Mouse (Mus musculus) limb, embryonic 13.5 days (tissue): ENCODE measurements around the gene Ahsa2. TPM values are rescaled to one million over a fixed set of nuclear protein-coding genes. Genes with fewer than 3 reads are reported as not detected.
A peak's percentile ranks its signal among the peaks of the same experiment; 100 is the strongest.
"Not testable (repeated sequence)": the region's sequence is repeated elsewhere in the genome, so short reads cannot be mapped to it uniquely, and the experiment has no call there.

ENCODE experiments used
- ATAC-seq: fragments of 200-750 bp; cut with Nextera tagmentation; 2 replicates; pipeline ENCODE4 v1.8.0; 2017; ENCODE audit warnings: low read depth, moderate number of reproducible peaks, moderate TSS enrichment; ENCODE audit not compliant: low FRiP score
- H3K27ac ChIP-seq: fragments of 300-500 bp; sonication (generic); 2 replicates; pipeline ENCODE4 v1.5.1; 2015; ENCODE audit warnings: inconsistent platforms, mild to moderate bottlenecking, moderate library complexity
- H3K27me3 ChIP-seq: fragments of 300-500 bp; sonication (generic); 2 replicates; pipeline ENCODE4 v1.6.1; 2015; ENCODE audit warnings: mild to moderate bottlenecking, inconsistent platforms
- H3K36me3 ChIP-seq: fragments of 300-500 bp; sonication (generic); 2 replicates; pipeline ENCODE4 v1.6.1; 2015; ENCODE audit warnings: inconsistent platforms, mild to moderate bottlenecking, moderate library complexity
- H3K4me1 ChIP-seq: fragments of 300-500 bp; sonication (generic); 2 replicates; pipeline ENCODE4 v1.6.1; 2015; ENCODE audit warnings: inconsistent platforms
- H3K4me2 ChIP-seq: fragments of 300-500 bp; sonication (generic); replicated peaks from 2 replicates; pipeline ENCODE4 v1.6.1; 2015; ENCODE audit warnings: inconsistent platforms, mild to moderate bottlenecking, moderate library complexity
- H3K4me3 ChIP-seq: fragments of 300-500 bp; sonication (generic); 2 replicates; pipeline ENCODE4 v1.5.1; 2015; ENCODE audit warnings: moderate library complexity, mild to moderate bottlenecking, inconsistent platforms
- H3K9ac ChIP-seq: fragments of 300-500 bp; sonication (generic); 2 replicates; pipeline ENCODE4 v1.6.1; 2015; ENCODE audit warnings: mild to moderate bottlenecking, inconsistent platforms
- H3K9me3 ChIP-seq: fragments of 300-500 bp; sonication (generic); 2 replicates; pipeline ENCODE4 v1.6.1; 2016; ENCODE audit warnings: inconsistent platforms
- WGBS: fragments of 180-500 bp; shearing (Covaris S2); methylation state at CpG from one replicate; pipeline ENCODE4 v1.1.7; 2015; 5-methylcytosine and 5-hydroxymethylcytosine counted together
- polyA plus RNA-seq: library from polyadenylated mRNA; unstranded; fragments of >200 nt; fragmentation: Nextera tagmentation; extraction: Ambion mirVana; gene quantifications from 2 replicates; pipeline ENCODE4 v1.2.1, GENCODE M21; 2015

Gene Ahsa2
- polyA plus RNA-seq = 101 and 108 TPM in 2 replicates

DNA sequence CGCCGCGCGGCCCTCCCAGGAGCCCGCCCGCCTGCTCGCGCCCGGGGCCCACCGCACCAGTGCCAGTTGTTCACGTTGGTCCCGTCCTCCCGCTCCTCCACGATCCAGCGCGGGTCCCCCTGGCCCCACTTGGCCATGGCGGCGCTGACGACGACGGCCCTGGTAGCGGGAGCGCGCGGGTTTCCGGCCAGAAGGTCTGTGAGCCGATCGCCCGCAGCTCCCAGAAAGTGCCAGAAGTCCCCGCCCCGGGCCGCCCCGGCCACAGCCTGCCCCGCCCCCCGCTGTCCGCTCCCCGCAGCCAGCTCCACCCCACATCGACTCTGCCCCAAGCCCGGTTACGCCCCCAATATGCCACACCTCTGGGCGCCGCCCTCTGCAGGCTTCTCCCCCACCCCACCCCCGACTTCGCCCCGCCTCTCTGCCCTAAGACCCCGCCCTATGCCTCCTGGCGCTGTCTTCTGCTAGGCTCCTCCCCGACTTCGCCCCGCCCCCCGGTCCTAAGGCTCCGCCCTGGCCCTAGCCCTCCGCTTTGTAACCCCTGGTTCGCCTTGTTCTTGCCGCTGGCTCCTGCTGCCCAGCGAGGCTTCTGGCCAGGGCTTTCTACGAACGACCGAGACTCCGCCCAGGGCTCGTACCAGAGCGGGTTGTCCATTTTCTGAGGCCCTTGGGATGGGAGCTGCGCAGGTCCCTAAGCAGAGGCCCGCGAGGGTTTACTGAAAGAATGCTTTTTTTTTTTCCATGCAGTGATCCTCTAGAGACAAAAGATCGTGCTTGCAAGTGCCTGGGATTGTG lies at the start of gene Ahsa2:
Gene Ahsa2, minus strand, starts transcription at position 313 of the 792 bp plus-strand sequence.
- ATAC-seq = peak; percentile 96
- Histone ChIP-seq H3K9ac (peak within 1 kb of the TSS; percentile 93), H3K27ac (peak within 1 kb of the TSS; percentile 95), H3K36me3 (peaks cover 29% of the 10 kb centered on the region), H3K4me1 (peaks cover 23% of the 10 kb centered on the region), H3K4me3 (peak within 1 kb of the TSS; percentile 84), H3K4me2 (peak within 1 kb of the TSS; percentile 79), H3K9me3 (no peaks in the 10 kb centered on the region), H3K27me3 (no peaks in the 10 kb centered on the region)
- WGBS = under 1% methylated on average over 59 of the region's 66 CpGs

DNA sequence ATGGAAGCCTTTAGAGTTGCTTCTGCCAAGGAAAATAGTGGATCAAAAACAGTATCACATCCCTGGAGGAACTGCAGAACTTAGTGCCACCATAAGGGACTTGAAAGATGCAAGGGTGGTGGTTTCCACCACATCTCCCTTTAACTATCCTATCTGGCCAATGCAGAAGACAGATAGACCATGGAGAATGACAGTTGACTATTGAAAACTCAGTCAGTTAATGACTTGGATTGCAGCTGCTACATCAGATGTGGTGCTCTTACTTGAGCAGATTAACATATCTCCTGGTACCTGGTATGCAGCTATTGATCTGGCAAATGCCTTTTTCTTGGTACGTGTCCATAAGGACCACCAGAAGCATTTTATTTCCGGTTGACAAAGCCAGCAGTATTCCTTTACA lies 39.6 kb upstream of the Ahsa2 start:
- no peaks in the 10 kb centered on the region for H3K9me3 ChIP-seq
- H3K9ac ChIP-seq = no peak overlapping the region
- ATAC-seq = no peak
- H3K27me3 ChIP-seq = no peaks in the 10 kb centered on the region
- no peak overlapping the region for H3K4me2 ChIP-seq
- WGBS = 91% methylated on average over 2 of the region's 2 CpGs
- no peak overlapping the region for H3K4me3 ChIP-seq
- H3K4me1 ChIP-seq = no peaks in the 10 kb centered on the region
- no peaks in the 10 kb centered on the region for H3K36me3 ChIP-seq
- H3K27ac ChIP-seq = no peak overlapping the region

DNA sequence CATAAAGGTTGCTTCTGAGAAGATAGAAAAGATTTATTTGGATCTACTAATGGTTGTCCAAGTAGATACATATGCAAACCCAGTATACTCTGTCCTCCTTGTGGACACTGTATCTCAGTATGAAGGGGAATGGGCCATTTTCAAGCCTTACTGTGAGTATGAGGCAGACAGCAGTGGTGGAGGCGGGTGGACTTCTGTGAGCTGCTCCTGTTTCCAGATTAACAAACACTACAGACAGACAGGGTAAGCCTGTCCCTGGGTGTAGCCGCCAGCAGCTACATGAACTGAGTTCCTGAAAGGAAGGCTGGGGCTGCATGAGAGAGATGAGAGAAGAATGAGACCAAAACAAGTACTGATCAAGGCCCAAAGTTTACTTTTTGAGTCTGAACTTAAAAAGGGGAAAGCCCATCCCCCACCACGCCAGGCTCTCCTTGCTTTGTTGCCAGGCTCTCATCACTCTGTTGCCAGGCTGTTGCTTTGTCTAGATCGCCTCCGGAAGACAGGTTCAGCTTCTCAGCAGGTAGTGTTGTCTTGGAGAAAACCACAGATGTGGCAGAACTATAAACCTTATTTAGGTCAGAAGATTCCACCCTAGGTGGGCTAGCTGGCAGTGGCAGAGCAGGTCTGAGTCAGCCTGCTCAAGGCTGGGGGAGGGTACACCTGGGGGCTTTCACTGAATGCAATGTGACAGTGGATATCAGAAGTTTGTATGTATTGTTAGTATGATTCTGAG lies 22.8 kb upstream of the Ahsa2 start, which contains the start of gene 1700093K21Rik:
Gene 1700093K21Rik, minus strand, starts transcription at position 683 of the 733 bp plus-strand sequence.
- H3K4me1 ChIP-seq = no peaks in the 10 kb centered on the region
- no peak within 1 kb of the TSS for H3K27ac ChIP-seq
- no peak for ATAC-seq
- no peaks in the 10 kb centered on the region for H3K36me3 ChIP-seq
- no peaks in the 10 kb centered on the region for H3K9me3 ChIP-seq
- no peaks in the 10 kb centered on the region for H3K27me3 ChIP-seq
- 50% methylated on average over 5 of the region's 5 CpGs for WGBS
- H3K4me2 ChIP-seq = no peak within 1 kb of the TSS
- H3K9ac ChIP-seq = no peak within 1 kb of the TSS
- H3K4me3 ChIP-seq = no peak within 1 kb of the TSS

DNA sequence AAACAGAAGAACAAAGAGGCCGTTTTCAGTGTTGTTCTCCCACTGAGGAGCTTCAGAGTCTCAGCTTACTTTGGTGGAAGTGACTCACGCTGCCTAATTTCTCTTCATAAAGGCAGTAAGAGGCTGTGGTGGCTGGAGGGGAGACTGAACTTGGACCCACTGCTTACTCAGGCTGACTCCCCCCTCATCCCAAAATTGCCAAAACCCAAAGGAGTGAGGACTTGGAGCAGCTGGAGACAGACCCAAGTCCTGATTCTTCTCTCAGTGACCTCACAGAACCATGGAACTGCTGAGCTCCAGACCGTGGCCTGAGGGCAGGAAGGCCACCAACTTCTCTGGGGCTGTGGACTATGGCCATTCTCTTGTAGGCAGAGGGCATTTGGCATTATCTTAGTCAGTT lies 21.2 kb upstream of the Ahsa2 start:
- Histone ChIP-seq H3K27me3 (no peaks in the 10 kb centered on the region), H3K27ac (no peak overlapping the region), H3K4me3 (no peak overlapping the region), H3K9ac (no peak overlapping the region), H3K9me3 (no peaks in the 10 kb centered on the region), H3K36me3 (no peaks in the 10 kb centered on the region), H3K4me2 (no peak overlapping the region), H3K4me1 (no peaks in the 10 kb centered on the region)
- 76% methylated on average over 3 of the region's 3 CpGs for WGBS
- ATAC-seq = no peak

DNA sequence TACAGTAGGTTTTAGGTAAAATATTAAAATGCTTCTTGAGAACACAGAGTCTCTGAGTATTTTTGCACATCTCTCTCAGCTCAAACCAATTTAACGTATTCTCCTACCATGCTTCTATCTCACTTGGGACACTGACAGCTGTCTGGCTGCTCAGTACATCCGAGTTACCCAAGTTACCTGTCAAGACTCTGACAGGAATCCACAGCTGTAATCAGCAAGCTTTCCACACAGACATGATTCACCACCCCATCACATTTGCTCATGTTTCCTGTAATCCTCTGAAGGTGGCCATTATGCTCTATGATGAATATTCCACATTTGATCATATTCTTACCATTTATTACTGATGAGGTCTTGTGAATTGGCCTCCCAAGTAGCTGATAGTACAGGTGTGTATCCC lies 17.5 kb upstream of the Ahsa2 start:
- no peak overlapping the region for H3K4me3 ChIP-seq

DNA sequence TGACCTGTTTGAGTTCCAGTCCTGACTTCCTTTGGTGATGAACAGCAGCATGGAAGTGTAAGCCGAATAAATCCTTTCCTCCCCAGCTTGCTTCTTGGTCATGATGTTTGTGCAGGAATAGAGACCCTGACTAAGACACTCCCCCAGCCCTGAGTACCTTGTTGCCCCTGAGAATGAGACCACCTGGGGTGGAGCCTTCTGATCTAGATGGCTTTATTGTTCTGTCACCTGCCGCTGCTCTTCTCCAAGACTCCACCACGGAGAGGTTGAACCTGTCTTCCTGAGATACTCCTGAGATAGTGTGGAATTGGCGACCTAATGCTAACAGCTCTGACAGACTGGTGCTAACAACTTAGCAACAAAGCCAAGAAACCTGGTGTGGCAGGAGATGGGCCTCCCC lies 17.0 kb upstream of the Ahsa2 start:
- H3K4me3 ChIP-seq, H3K4me1 ChIP-seq, H3K4me2 ChIP-seq, H3K27me3 ChIP-seq, H3K27ac ChIP-seq, H3K9me3 ChIP-seq, H3K9ac ChIP-seq, ATAC-seq, H3K36me3 ChIP-seq: not testable (repeated sequence)
- 51% methylated on average over 4 of the region's 4 CpGs for WGBS

More for the DNA sequence above, 17.5 kb upstream of the Ahsa2 start:
- 84% methylated on average over 2 of the region's 2 CpGs for WGBS
- Histone ChIP-seq H3K9me3 (no peaks in the 10 kb centered on the region), H3K4me2 (no peak overlapping the region), H3K9ac (no peak overlapping the region), H3K4me1 (no peaks in the 10 kb centered on the region), H3K27ac (no peak overlapping the region), H3K27me3 (no peaks in the 10 kb centered on the region), H3K36me3 (no peaks in the 10 kb centered on the region)
- no peak for ATAC-seq

DNA sequence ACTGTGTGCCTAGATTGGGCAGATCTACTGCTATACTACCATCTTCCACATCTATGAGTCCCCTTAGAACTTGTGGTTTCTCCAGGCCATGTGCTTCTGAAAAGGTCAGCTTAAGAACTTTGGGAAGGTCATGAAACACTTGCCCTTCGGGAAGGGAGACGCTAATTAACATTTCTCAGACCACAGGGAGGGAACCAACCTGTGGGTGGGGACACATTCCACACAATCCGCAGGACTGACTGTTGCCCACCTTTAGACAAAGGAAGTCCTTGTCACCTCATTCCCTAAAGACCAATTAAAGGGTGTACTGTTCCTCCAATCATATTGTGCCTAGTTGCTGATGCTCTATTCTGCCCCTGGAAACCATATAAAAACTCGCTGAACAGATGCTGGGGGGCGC lies 7.0 kb upstream of the Ahsa2 start:
- H3K9ac ChIP-seq, H3K4me1 ChIP-seq, H3K36me3 ChIP-seq, H3K9me3 ChIP-seq, H3K4me2 ChIP-seq, ATAC-seq, H3K27ac ChIP-seq, H3K27me3 ChIP-seq, H3K4me3 ChIP-seq: not testable (repeated sequence)
- WGBS = 58% methylated on average over 5 of the region's 5 CpGs

DNA sequence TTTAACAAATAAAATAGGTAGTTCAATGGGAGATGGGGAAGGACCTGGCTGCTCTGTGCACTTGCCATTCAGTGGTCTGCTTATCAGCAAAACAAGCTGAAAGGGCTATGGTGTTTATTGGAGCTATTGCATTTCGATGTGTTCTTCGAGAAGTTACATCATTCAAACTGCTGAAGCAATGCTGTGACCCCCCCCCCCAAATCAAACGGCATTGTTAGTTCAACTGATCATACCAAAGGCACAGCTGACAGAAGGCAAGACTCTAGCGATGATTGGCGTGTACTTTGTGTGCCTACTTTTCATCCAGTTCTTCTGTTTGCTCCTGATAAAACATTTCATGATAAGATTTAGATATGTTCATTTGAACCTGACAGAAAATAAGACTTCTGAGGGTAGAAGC lies 779 bp upstream of the Ahsa2 start:
- no peaks in the 10 kb centered on the region for H3K9me3 ChIP-seq
- H3K9ac ChIP-seq = peak overlapping the region; percentile 63; the same call in 1 of the 2 replicates
- peaks cover 22% of the 10 kb centered on the region for H3K36me3 ChIP-seq
- H3K4me2 ChIP-seq = peak overlapping the region; percentile 79
- ATAC-seq = no peak
- H3K4me3 ChIP-seq = peak overlapping the region; percentile 84
- no peaks in the 10 kb centered on the region for H3K27me3 ChIP-seq
- peak overlapping the region; percentile 80; the same call in 1 of the 2 replicates for H3K27ac ChIP-seq
- WGBS = 71% methylated on average over 5 of the region's 5 CpGs
- H3K4me1 ChIP-seq = peaks cover 23% of the 10 kb centered on the region

DNA sequence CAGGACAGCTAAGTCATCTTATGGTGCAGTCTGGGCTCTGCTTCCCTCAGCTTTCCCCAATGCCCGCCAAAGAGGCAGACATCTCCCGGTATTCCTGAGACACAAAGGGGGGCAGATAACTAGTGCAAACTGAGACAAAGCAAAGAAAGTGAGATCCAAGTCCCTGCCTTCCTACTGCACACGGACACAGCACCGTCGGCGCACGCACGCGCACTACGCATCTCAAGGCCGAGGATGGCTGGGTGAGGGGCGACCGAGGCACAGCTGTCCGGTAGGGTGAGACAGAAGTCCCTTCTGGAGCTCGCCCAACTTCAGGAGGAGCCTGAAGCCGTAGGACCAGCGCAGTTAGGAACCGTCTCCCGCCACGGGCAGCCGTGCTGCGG lies 504 bp downstream of the Ahsa2 start:
- peak; percentile 85 for ATAC-seq
- Histone ChIP-seq H3K27ac (peak overlapping the region; percentile 95), H3K9me3 (no peaks in the 10 kb centered on the region), H3K9ac (peak overlapping the region; percentile 93), H3K36me3 (peaks cover 35% of the 10 kb centered on the region), H3K4me3 (peak overlapping the region; percentile 84), H3K27me3 (no peaks in the 10 kb centered on the region), H3K4me2 (peak overlapping the region; percentile 79), H3K4me1 (peaks cover 23% of the 10 kb centered on the region)
- WGBS = under 1% methylated on average over 22 of the region's 22 CpGs

DNA sequence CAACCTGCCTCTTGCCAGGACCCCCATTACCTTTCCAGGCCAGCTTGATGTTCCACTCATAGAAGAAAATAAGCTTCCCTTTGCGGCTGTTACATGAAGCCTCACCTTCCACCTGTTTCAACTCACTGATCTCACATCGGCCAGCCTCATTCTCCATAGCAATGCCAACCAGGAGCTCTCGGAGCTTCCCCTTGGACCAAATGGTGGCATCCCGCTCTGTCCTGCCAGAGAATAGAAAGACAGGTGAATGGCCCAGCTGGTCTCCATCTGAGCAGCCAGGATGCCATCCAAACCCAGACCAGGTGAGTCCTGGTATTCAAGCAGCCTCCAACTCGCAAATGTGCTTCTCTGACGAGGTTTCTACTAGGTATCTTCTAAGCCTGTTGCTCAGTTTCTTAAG lies 1.2 kb downstream of the Ahsa2 start:
- Histone ChIP-seq H3K4me1 (peaks cover 23% of the 10 kb centered on the region), H3K4me2 (peak overlapping the region; percentile 79), H3K27me3 (no peaks in the 10 kb centered on the region), H3K9ac (peak overlapping the region; percentile 93), H3K36me3 (peaks cover 41% of the 10 kb centered on the region), H3K27ac (no peak overlapping the region), H3K4me3 (peak overlapping the region; percentile 84), H3K9me3 (no peaks in the 10 kb centered on the region)
- no peak for ATAC-seq
- 47% methylated on average over 6 of the region's 6 CpGs for whole genome bisulfite sequencing

DNA sequence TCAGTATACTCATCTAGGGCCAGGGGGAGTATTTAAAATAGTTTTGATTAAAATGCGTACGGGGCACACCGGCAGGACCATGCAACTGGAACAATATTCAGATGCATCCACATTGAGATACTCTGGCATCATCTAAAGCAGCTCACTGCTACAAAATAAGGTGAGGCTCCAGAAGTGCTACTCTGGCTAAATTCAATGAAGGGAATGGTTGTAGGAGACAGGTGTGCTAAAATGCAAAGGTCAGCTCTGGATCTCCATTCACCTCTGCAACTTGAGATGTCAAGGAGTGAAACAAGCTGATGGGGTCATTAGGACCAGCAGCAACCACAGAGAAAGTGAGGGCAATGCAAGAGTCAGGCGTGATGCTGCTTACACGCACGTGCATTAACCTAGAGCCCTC lies 2.6 kb downstream of the Ahsa2 start:
- 75% methylated on average over 6 of the region's 6 CpGs for WGBS
- H3K36me3 ChIP-seq = peaks cover 55% of the 10 kb centered on the region
- no peak overlapping the region for H3K4me3 ChIP-seq
- H3K9ac ChIP-seq = no peak overlapping the region
- H3K4me1 ChIP-seq = peaks cover 23% of the 10 kb centered on the region
- no peaks in the 10 kb centered on the region for H3K9me3 ChIP-seq
- no peak overlapping the region for H3K27ac ChIP-seq
- H3K4me2 ChIP-seq = peak overlapping the region; percentile 79; the same call in 1 of the 2 replicates
- ATAC-seq = no peak
- no peaks in the 10 kb centered on the region for H3K27me3 ChIP-seq

DNA sequence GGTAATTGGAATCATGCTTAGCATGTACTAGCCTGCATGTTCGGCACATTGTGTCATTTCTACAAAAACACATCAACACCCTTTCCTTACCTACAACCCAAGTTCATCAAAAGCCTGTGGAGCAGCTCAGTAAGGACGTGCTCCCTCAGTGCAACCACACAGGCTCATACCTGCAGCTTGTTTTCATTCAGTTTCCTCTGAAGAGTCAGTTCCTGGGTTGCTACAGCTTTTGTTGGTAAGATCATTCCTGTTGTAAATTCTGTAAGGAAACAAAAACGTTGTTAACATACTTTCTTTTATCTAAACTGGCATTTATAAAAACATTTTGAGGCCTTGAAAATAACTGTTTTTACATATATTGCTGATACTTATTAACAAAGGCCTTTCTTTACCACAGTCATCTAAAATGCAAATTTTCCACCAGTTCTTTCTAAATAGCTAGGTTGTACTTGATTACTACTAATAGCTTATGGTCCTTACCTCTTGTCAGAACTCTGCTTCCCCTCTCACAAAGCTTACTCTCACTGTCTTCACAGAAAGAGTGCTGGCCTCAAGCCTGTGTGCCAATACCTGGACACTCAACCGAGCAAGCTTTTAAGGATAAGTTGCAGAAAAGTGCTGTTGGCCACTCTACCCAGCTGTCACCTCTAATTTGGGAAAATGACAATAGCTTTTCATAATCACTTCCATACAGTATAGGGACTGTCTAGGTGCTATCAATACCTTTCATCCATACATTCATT lies 5.6 kb downstream of the Ahsa2 start:
- Histone ChIP-seq H3K9ac (no peak overlapping the region), H3K36me3 (peaks cover 83% of the 10 kb centered on the region), H3K4me3 (no peak overlapping the region), H3K4me1 (peaks cover 23% of the 10 kb centered on the region), H3K27me3 (no peaks in the 10 kb centered on the region), H3K4me2 (no peak overlapping the region), H3K27ac (no peak overlapping the region), H3K9me3 (no peaks in the 10 kb centered on the region)
- no peak for ATAC-seq
- WGBS = 81% methylated on average over 4 of the region's 4 CpGs
